Mouse (Mus musculus) gastrocnemius, postnatal 4 days (tissue): ENCODE measurements around the gene Wfdc9. TPM values are rescaled to one million over a fixed set of nuclear protein-coding genes. Genes with fewer than 3 reads are reported as not detected.

Experiments used
- DNase-seq, 2 experiments: peaks; one replicate each; pipeline ENCODE4 v3.0.0; 2021 to 2022; ENCODE audit warnings: low spot score in 2 of 2, mixed read lengths in 2 of 2
- long read RNA-seq, 2 experiments: library from polyadenylated mRNA; stranded (forward); transcript quantifications; one replicate each; pipeline ENCODE4 v2.0.0; 2021
- total RNA-seq, 2 experiments: library from RNA; stranded (reverse); gene quantifications; 2 replicates each; pipeline ENCODE4 v1.2.3; 2021

Gene Wfdc9
- total RNA-seq, result not detected
- long read RNA-seq, experiment 1, result 0 reads
- long read RNA-seq, experiment 2, partial matches to known transcripts, result 1 of 1 reads
- long read RNA-seq, experiment 2, other reads (novel, unspliced or antisense), result 0 of 1 reads

DNA sequence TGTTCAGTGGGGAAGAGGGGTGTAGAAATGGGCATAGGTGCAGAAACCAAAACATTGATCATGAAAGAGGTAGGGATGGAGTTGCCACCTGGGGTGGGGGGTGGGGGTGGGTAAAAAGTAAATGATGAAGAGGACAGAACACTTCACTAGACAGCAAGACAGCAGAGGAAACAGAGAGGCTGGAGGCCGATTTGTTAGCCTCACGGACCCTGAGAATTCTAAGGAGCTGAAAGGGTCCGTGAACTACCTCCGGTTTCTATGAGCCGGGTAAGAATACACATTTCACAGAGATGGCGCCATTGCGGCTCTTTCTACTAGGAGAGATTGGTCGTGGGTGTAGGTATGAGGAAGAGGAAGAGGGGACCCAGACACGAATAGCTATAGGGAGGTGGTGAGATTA is at the start of gene Wfdc9:
TSS of gene Wfdc9 (minus strand) at position 101 of the 400 bp plus-strand sequence.
- DNase-seq, result no peak

DNA sequence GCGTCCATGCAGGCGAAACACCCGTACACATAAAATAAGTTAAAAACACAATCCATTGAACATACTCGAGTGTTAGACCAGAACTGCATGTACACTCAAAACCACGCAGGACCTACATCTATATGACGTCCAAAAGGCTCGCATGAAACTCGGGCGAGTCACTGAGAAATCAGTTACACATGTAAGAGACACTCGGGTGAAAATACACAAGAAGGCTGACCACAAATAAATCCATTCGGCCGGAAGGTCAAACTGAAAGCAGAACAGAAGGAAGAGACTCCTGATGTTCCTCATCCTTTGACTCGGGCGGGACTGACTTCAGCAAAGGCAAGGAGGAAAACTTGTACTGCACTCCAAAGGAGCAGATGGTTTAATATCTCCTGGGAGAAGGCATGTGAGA is 49.6 kb upstream of the Wfdc9 start:
- no peak for DNase-seq

DNA sequence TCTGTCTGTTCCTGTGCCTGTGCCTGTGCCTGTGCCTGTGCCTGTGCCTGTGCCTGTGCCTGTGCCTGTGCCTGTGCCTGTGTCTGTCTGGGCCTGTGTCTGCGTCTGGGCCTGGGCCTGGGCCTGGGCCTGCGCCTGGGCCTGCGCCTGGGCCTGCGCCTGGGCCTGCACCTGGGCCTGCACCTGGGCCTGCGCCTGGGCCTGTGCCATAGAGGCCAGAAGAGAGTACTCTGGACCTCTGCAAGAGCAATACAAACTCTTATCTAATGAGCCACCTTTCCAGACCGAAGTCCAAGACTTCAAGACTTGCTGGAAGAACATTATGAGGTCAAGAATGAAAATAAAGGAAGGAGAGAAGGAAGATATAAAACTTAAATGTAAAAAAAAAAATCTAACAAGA is 48.9 kb upstream of the Wfdc9 start:
- DNase-seq, result no peak

DNA sequence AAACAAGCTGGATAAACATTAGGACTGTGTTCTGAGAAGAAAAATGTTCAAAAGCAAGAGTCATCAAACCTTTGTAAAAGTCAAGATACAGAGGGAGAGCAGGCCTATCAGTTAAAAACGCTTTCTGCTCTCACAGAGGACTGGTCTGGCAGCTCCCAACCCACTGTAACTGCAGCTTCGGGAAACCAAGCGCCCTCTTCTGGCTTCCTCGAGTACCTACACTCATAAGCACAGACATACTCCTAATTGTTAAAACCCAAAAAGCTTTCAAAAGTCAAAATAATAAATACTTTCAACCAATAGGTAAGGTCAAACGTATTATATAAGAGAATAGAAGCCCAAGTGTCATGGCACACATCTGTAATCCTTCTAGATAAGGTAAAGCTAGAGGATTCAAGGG is 47.9 kb upstream of the Wfdc9 start:
- DNase-seq, result no peak

DNA sequence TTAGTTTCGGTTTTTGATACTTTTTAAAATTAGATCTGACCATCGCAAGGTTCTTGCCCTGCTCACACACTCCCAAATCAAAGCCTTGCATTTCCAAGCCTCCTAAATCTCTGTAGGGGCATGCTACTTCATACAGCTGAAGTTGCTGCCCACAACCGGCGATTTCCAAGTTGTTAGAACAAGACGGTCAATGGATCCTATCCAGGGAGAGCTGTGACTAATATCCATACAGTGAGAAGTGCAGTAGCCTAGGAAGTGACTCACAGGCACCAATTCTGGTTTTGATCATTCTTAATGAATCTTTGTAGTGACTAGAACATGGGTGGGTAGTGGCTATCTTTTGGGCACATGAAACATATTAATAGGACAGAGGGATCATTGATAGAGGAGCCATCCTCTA is 45.4 kb upstream of the Wfdc9 start:
- no peak for DNase-seq

DNA sequence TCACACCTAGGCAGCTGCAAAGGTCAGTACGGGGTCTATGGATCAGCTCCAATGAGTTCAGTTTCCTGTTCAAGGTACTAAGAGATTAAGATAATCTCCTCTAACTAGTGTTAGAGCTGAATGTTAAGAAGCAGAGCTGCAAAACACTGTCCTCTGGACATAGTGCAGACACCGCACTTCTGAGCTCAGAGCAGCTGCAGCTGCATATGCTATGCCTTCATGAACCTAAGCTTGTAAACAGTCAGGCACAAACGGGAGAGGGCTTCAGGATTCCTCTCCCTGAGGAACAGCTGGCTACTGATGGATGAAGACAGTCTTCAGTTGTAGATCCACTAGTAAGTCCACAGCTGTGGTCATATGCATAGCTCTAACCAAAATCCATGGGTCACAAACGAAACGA is 44.6 kb upstream of the Wfdc9 start:
- DNase-seq, result no peak

DNA sequence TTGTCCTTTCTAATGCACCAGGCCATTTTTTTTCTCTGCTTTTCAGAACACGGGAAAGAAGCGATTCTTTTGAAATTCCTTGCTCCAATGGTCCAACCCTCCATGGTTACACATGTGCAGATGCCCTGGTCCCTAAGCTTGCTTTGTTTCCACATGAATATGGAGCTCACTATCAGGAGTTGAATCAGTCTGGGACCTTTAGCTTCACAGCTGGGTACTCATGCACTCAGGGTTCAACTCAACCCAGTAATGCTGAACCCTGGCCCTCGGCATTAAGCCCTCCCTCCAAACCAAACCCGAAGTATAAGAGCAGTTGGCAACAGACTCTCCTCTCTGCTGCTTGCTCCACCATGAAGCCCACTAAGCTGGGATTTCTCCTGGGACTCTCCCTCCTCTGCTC is 41.8 kb upstream of the Wfdc9 start, which contains the start of gene Spint4:
TSS of gene Spint4 (plus strand) at position 301 of the 400 bp plus-strand sequence.
- DNase-seq, result no peak

DNA sequence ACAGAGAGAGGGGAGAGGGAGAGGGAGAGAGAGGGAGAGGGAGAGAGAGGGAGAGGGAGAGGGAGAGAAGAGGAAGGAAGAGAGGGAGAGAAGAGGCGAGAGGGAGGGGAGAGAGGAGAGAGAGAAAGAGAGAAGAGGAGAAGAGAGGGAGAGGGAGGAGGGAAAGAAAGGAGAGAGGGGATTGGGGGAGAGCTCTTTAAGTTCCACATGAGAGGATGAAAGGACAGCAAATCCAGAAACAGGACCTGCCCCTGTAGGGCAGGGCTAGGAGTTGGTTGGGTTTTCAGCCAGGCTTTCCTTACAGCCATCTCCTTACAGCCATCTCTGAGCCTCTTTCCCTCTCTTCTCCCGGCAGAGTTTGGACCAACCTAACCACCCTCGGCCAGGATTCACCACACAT is 28.4 kb upstream of the Wfdc9 start, which contains the start of gene Wfdc13:
TSS of gene Wfdc13 (plus strand) at position 301 of the 400 bp plus-strand sequence.
- no peak for DNase-seq

DNA sequence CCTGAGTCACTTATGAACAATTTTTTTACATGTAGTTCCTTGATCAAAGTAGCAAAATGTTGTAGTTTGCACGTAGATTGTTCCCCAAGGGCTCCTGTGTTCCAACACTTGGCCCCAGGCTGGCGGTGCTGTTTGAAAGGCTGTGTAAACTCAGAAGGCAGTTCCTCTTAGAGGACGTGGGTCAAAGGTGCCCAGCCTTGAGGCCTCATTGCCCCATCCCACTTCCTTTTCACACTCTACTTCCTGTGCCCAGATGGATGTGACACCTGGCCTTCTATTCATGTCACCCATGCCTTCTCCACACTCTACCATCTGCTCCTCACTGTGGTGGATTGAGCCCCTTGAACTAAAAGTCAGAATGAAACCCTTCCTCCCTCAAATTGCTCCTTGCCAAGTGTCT is 23.5 kb upstream of the Wfdc9 start:
- no peak for DNase-seq

DNA sequence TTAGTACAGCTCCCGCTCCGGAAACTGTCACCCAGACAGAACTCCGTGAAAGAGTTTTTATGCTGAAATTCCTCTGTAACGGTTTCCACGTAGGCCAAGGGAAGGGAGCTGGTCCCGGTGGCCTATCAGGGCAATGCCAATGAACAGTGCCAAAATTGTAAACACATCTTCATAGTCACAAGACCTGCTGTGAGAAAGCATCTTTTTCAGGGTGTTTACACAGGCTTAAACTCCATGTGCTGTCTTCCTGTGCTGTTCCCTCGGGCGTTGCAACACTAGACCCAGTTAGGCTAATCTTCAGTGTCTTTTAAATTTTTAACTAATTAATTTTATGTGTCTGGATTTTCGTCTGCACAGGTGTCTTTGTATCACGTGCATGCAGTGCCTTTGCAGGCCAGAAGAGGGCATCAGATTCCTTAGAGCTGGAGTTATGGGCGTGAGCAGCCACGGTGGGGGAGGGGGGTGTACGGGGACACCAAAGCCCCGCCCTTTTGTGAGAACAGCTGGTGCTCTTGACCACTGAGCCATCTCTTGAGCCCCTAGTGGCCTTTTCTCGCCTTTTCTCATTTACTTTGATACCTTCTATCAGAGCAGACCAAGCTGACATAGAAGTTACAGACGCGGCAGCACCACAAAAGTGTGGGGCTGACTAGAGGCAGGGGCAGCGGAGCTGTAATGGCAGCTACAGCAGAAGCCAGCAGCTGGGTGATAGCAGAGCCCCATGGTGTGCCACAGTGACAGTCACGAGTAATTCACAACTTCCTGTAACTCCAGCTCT is 22.7 kb upstream of the Wfdc9 start:
- DNase-seq, result peak; percentile 32 to 71

DNA sequence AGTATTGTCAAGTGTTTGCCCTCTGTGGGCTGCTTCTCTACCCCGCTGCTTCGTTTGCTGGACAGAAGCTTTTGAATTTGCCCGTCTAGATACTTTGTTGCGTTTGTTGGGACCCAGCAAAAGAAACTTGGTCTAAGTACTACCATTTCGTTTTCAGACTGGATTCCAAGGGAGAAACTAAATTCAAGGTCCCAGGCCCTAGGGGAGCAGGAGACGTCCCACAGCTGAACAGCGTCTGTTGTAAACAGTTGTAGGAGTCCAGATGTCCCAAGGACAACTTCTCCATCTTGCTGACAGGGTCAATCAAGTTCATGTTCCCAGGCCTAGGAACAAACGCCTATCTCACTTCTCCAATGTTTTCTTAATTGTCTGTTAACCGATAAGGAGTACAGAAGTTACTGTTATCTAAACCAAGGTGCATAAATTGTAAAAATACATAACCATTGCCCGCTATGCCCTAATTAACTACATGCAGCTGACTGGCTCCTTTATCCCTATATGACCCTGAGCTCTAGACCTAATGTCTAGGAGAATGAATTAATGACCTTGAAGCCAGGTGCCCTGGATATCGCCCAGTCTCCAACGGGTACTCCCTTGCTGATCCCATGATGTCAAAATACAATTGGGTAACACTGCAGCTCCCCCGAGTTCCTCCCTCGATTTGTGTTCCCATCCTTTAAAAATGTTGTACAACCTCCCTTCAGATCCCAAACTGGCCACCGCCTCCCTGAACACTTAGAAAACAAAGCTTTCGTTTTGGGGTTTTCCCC is 20.7 kb upstream of the Wfdc9 start:
- DNase-seq, result no peak

DNA sequence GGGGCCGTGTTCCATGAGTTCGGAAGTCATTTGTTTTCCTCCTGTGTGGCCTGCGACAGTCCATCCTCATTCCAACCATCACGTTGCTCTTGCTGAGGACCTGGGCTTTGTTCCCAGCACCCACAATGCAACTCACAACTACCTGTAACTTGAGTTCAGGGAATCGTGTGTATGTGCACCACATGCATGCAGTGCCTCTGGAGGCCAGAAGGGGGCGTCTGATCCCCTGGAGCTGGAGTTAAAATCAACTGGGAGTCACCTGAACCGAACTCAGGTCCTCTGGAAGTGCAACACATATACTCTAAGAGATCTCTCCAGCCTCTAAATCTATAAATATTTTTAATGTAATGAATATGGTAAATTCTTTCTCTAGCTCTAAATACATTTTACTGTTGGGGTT is 19.7 kb upstream of the Wfdc9 start:
- no peak for DNase-seq

DNA sequence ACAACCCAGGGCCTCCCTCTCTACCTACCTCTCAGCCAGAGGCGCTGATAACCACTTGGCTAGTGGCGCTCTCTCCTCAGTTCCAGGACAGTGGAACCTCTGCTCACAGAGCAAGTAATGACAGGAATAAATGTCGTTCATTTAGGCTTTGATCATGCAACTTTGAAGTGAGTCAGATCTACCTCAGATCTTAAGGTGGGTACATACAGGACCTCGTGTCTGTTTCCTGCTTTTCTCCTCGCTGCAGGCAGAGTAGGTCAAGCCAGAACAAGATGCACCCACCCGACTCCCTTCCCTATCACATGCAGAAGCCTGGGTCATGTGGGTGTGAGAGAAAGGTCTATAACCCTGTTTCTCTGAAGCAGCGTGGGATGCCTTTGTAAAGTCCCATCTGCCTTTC is 17.6 kb upstream of the Wfdc9 start, which contains the start of gene Wfdc11:
TSS of gene Wfdc11 (minus strand) at position 101 of the 400 bp plus-strand sequence.
- no peak for DNase-seq

DNA sequence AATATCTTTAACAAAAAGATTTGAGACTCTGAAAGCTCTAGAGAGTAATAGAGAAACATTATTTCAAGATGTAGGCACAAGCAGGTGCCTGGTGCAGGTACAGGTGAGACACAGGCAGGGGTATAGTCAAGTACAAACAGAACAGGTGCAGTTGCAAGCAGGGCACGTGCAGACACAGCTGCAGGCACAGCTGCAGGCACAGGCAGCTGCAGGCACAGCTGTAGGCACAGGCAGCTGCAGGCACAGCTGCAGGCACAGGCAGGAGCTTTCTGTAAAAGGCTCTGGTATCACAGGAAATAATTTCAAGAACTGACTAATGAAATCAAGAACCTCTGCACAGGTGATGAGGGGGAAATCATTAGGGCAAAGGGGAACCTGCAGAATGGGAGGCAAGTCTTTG is 14.6 kb upstream of the Wfdc9 start:
- no peak for DNase-seq

DNA sequence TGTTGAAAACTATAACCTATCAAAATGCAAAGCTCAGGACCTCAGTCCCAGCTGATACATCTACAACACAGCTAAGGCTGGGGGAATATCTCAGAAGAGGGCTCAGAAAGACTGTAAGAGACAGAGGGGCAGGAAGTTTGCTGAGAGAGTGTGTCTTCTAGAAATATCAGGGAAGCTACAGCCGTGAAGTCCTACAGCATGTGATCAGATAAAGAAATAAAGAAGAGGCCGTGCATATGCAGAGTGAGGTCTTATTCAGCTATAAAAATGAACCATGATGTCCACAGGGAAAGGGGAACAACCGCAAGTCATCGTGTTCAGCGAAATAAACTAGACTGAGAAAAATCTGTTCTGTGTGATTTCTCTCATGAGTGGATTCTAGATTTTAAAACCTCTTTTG is 13.9 kb upstream of the Wfdc9 start:
- DNase-seq, result no peak

DNA sequence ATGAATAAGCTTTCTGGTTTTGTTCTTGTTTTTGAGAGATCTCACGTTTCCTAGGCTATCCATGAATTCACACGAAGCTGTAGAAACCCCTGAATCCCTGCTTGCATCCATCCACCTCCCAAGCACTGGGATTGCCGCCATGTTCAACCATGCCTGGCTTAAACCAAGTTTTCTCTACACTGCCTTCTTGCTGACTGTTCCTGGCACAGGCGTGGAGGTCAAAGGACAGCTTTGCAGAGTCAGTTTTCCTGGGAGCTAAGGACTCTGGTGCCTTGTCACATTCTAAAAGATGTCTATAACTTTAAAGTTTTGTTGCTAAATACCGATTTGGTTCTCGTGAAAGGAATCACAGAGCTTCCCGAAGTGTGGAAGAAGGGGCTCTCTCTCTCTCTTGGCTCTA is 8.5 kb upstream of the Wfdc9 start:
- DNase-seq, result no peak

DNA sequence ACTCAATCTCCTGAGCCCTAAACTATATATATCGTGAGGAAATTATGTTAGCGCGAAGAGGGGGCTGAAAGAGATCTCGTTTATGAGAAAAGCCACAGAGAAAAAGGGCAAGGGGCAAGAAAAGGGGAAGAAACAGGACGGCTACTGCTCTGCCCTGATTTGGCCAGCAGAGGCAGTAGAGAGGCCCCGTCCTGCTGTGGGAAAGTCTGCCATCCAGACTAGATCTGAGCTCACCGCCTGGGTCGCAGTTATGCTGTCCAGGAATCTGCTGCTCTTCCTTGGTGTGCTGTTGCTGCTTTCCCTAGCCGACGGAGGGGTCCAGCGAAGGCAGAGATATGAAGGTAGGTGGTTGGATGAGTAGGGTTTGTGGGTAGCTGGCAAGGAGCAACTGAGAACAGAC is 525 bp downstream of the Wfdc9 start, which contains the start of gene Wfdc10:
TSS of gene Wfdc10 (plus strand) at position 189 of the 400 bp plus-strand sequence.
- DNase-seq, result peak; percentile 30 to 42

DNA sequence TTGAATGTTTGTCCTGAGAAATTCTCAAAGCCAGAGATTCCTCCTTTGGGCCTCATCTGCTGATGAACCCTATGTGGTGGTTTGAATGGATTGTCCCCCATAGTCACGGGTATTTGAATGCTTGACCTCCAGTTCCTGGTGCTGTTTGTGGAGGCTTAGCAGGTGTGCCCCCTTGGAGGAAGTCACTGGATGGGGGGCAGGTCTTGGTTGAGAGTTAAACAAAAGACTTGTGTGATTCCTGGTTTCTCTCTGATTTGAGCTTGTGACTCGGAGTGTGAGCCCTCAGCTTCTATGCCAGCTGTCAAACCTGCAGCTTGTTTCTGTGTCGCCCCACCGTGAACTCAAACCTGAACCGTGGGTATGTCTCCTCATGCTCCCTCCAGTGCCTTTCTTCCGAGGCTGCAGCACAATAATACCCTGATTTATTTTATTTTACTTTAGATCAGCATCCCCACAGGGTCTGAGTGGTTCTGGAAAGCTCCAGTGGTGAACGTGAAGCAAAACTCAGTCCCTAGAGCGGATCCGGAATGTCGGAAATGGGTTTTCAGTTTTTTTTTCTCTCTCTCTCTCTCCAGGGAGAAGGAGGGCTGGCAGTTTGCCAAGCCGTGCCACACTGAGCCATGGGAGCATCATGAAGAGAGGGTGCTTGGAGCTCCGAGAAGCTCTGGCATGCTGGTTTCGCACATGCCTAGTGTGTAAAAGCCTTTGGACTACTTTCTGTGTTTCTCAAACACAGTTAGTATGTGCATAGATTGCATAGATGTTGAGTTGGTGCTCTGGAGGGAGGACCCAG is 14.3 kb downstream of the Wfdc9 start:
- DNase-seq, result no peak

DNA sequence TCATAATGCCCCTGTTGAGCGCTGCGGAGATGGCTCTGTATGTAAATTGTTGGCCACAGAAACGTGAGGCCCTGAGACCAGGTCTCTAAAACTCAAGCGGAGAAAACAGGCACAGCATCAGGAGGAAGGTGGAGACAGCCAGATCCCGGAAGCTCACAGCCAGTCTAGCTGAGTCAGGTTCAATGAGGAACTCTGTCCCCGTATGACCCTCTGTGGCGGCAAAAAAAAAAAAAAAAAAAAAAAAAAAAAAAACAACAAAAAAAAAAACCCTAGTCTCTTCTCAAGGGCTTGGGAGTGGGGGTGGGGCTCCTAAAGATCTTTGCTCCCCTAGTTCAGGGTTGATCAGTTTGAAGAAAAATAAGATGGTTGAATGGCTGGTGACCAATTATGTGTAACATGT is 15.3 kb downstream of the Wfdc9 start:
- no peak for DNase-seq

DNA sequence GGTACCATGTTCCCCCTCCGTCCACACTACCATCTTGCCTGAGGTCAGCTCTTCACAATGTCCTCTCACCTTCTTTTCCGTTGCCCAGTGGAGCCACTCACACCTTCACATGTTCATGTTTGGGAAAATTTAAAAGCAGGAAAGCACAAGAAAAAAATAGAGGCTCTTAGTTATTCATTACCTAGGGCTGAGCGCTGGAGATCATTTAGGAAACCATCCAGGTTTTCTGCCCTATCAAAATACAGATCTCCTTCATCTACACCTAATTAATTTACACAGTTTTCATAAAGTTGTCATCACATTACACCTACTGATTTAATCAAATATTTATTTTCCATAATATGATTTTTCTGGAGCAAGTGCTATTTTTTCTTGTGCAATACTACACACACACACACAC is 17.7 kb downstream of the Wfdc9 start, which contains the start of gene Wfdc16:
TSS of gene Wfdc16 (minus strand) at position 101 of the 400 bp plus-strand sequence.
- no peak for DNase-seq

DNA sequence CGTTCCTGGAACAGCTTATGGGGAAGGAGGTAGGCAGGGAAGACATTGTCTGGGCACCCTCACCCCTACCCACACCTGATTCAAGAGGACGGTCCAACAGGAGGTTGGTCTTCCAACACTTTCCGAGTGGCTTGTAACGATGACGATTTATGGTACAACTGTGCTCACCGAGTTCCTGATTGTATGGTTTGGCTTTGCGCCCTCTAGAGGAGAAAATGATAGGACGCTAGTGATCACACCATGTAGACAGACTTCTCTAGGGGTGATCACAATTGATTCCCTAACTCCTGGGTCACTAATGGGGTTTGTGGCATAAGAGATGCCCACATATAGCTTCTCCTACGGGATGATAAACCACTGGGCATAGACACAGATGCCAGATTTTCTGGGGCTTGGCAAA is 21.1 kb downstream of the Wfdc9 start:
- DNase-seq, result no peak
